Mouse (Mus musculus) liver, postnatal 0 days (tissue): ENCODE results near the gene Rab11fip2. TPM values are rescaled to one million over a fixed set of nuclear protein-coding genes. Genes with fewer than 3 reads are reported as not detected.
A peak's percentile ranks its signal among the peaks of the same experiment; 100 is the strongest.

ENCODE experiments used
- ATAC-seq: fragments of 200-750 bp; cut with Nextera tagmentation; 2 replicates; pipeline ENCODE4 v1.8.0; 2017; ENCODE audit warnings: mild to moderate bottlenecking, moderate library complexity
- DNase-seq: peaks from one replicate; pipeline ENCODE4 v3.0.0-alpha.2; 2016
- H3K27ac ChIP-seq: fragments of 300-500 bp; sonication (generic); 2 replicates; pipeline ENCODE4 v1.5.1; 2014; ENCODE audit warnings: antibody characterized with exemption, moderate library complexity, mild to moderate bottlenecking, low read depth
- H3K27me3 ChIP-seq: fragments of 300-500 bp; sonication (generic); 2 replicates; pipeline ENCODE4 v1.6.1; 2014; ENCODE audit warnings: low read length, control low read depth, mixed read lengths; ENCODE audit not compliant: insufficient read depth
- H3K36me3 ChIP-seq: fragments of 300-500 bp; sonication (generic); replicated peaks from 2 replicates; pipeline ENCODE4 v1.6.1; 2014; ENCODE audit warnings: mild to moderate bottlenecking, control low read depth, low read length, moderate library complexity, mixed read lengths; ENCODE audit not compliant: insufficient read depth
- H3K4me1 ChIP-seq: fragments of 300-500 bp; sonication (generic); 2 replicates; pipeline ENCODE4 v1.6.1; 2014; ENCODE audit warnings: antibody characterized with exemption, mild to moderate bottlenecking, control low read depth; ENCODE audit not compliant: insufficient read depth
- H3K4me2 ChIP-seq: fragments of 300-500 bp; sonication (generic); 2 replicates; pipeline ENCODE4 v1.6.1; 2014; ENCODE audit warnings: low read depth, mild to moderate bottlenecking, low read length, moderate library complexity, mixed read lengths
- H3K4me3 ChIP-seq: fragments of 300-500 bp; sonication (generic); 2 replicates; pipeline ENCODE4 v1.5.1; 2014; ENCODE audit warnings: low read depth, low read length
- H3K9ac ChIP-seq: fragments of 300-500 bp; sonication (generic); replicated peaks from 2 replicates; pipeline ENCODE4 v1.6.1; 2014; ENCODE audit warnings: mild to moderate bottlenecking, moderate library complexity
- H3K9me3 ChIP-seq: fragments of 300-500 bp; sonication (generic); 2 replicates; pipeline ENCODE4 v1.6.1; 2016; ENCODE audit warnings: mild to moderate bottlenecking, control low read depth, low read length, mixed read lengths
- CTCF ChIP-seq: sonication (generic); IDR thresholded peaks from 2 replicates; pipeline ENCODE4 v1.5.1; 2016; ENCODE audit warnings: antibody characterized with exemption, low read depth
- EP300 ChIP-seq: IDR thresholded peaks from 2 replicates; pipeline ENCODE4 v1.6.1; 2016; ENCODE audit warnings: antibody characterized with exemption, low read depth, mild to moderate bottlenecking
- WGBS: fragments of 180-500 bp; shearing (Covaris S2); extraction: QIAGEN DNeasy Blood & Tissue Kit; methylation state at CpG from one replicate; pipeline ENCODE4 v1.1.7; 2014; ENCODE audit not compliant: insufficient replicate concordance; 5-methylcytosine and 5-hydroxymethylcytosine counted together
- polyA plus RNA-seq: library from polyadenylated mRNA; unstranded; fragments of >200 nt; fragmentation: Nextera tagmentation; extraction: Ambion mirVana; gene quantifications from 2 replicates; pipeline ENCODE4 v1.2.1, GENCODE M21; 2015

Gene Rab11fip2
- 0.94 and 1.4 TPM in 2 replicates for polyA plus RNA-seq

- peak; percentile 93 for DNase-seq
- Histone ChIP-seq H3K9ac (peak within 1 kb of the TSS; percentile 77), H3K4me3 (peak within 1 kb of the TSS; percentile 65), H3K27me3 (no peaks in the 10 kb centered on the region), H3K36me3 (no peaks in the 10 kb centered on the region), H3K4me2 (peak within 1 kb of the TSS; percentile 82), H3K9me3 (no peaks in the 10 kb centered on the region), H3K27ac (peak within 1 kb of the TSS; percentile 95), H3K4me1 (peaks cover 9% of the 10 kb centered on the region)
- ATAC-seq = peak; percentile 98
- TF ChIP-seq EP300 = no peak
- TF ChIP-seq CTCF = no peak
- under 1% methylated on average over 65 of the region's 72 CpGs for WGBS
Measured at GRCm38 (mm10) chr19:59943322-59943871, at the start of gene Rab11fip2. Gene Rab11fip2, minus strand, starts transcription at chr19:59943654.

- Histone ChIP-seq H3K4me1 (no peaks in the 10 kb centered on the region), H3K9ac (no peak overlapping the region), H3K27me3 (no peaks in the 10 kb centered on the region), H3K36me3 (no peaks in the 10 kb centered on the region), H3K4me3 (no peak overlapping the region), H3K9me3 (no peaks in the 10 kb centered on the region), H3K4me2 (no peak overlapping the region), H3K27ac (no peak overlapping the region)
- ATAC-seq (no peak), DNase-seq (no peak)
- 85% methylated on average over 1 of the region's 1 CpGs for WGBS
- TF ChIP-seq CTCF (no peak), EP300 (no peak)
Measured at GRCm38 (mm10) chr19:59981588-59981987, 38.1 kb upstream of the Rab11fip2 start.

- Histone ChIP-seq H3K27ac (no peak overlapping the region), H3K9ac (no peak overlapping the region), H3K9me3 (no peaks in the 10 kb centered on the region), H3K4me2 (no peak overlapping the region), H3K4me3 (no peak overlapping the region), H3K4me1 (no peaks in the 10 kb centered on the region), H3K36me3 (no peaks in the 10 kb centered on the region), H3K27me3 (no peaks in the 10 kb centered on the region)
- no peak for DNase-seq
- no peak for TF ChIP-seq EP300
- no peak for TF ChIP-seq CTCF
- 79% methylated on average over 3 of the region's 3 CpGs for WGBS
- ATAC-seq = no peak
Measured at GRCm38 (mm10) chr19:59954936-59955335, 11.5 kb upstream of the Rab11fip2 start.

GRCm38 (mm10) chr19:59949731-59950130 is 6.3 kb upstream of the Rab11fip2 start:
- H3K4me2 ChIP-seq = no peak overlapping the region
- 78% methylated on average over 5 of the region's 5 CpGs for WGBS
- H3K27ac ChIP-seq = no peak overlapping the region
- H3K9me3 ChIP-seq = no peaks in the 10 kb centered on the region
- TF ChIP-seq CTCF = no peak
- no peak for TF ChIP-seq EP300
- H3K9ac ChIP-seq = no peak overlapping the region
- H3K4me1 ChIP-seq = no peaks in the 10 kb centered on the region
- no peaks in the 10 kb centered on the region for H3K27me3 ChIP-seq
- DNase-seq (no peak), ATAC-seq (no peak)
- H3K4me3 ChIP-seq = no peak overlapping the region
- H3K36me3 ChIP-seq = no peaks in the 10 kb centered on the region

- Histone ChIP-seq H3K27me3 (no peaks in the 10 kb centered on the region), H3K36me3 (no peaks in the 10 kb centered on the region), H3K4me3 (peak overlapping the region; percentile 65), H3K4me2 (peak overlapping the region; percentile 82), H3K27ac (peak overlapping the region; percentile 95), H3K9ac (peak overlapping the region; percentile 77), H3K4me1 (peaks cover 9% of the 10 kb centered on the region), H3K9me3 (no peaks in the 10 kb centered on the region)
- TF ChIP-seq CTCF = peak; percentile 5; the same call in 1 of the 2 replicates
- TF ChIP-seq EP300 = no peak
- ATAC-seq (peak; percentile 52; the same call in 1 of the 2 replicates), DNase-seq (no peak)
- 4% methylated on average over 22 of the region's 27 CpGs for WGBS
Measured at GRCm38 (mm10) chr19:59942716-59943321, 635 bp downstream of the Rab11fip2 start.

GRCm38 (mm10) chr19:59939711-59940110 is 3.7 kb downstream of the Rab11fip2 start:
- no peak for DNase-seq
- Histone ChIP-seq H3K9me3 (no peaks in the 10 kb centered on the region), H3K4me2 (no peak overlapping the region), H3K4me3 (no peak overlapping the region), H3K27ac (no peak overlapping the region), H3K27me3 (no peaks in the 10 kb centered on the region), H3K9ac (no peak overlapping the region), H3K4me1 (peaks cover 9% of the 10 kb centered on the region), H3K36me3 (no peaks in the 10 kb centered on the region)
- no peak for TF ChIP-seq CTCF
- no peak for TF ChIP-seq EP300
- no peak for ATAC-seq
- WGBS = 85% methylated on average over 5 of the region's 5 CpGs
